Mouse (Mus musculus) retina, postnatal 7 days (tissue): ENCODE data around the gene Ipo11.
"Not testable (repeated sequence)": the region's sequence is repeated elsewhere in the genome, so short reads cannot be mapped to it uniquely, and the experiment has no call there.

ENCODE experiments used
- DNase-seq: peaks from one replicate; pipeline ENCODE4 v3.0.0-alpha.2; 2012; ENCODE audit warnings: low read depth, low spot score

Gene Ipo11

GRCm38 (mm10) chr13:106936256-106937137, at the start of gene Ipo11:
Ipo11 (minus strand) TSS chr13:106936958.
- DNase-seq, result peak; percentile 95

- DNase-seq, result no peak
Observed at GRCm38 (mm10) chr13:106961496-106961895, 24.7 kb upstream of the Ipo11 start.

- no peak for DNase-seq
Observed at GRCm38 (mm10) chr13:106960557-106960956, 23.8 kb upstream of the Ipo11 start.

GRCm38 (mm10) chr13:106958286-106958685, 21.5 kb upstream of the Ipo11 start:
- no peak for DNase-seq

GRCm38 (mm10) chr13:106957554-106957953, 20.8 kb upstream of the Ipo11 start:
- no peak for DNase-seq

- DNase-seq, result no peak
Observed at GRCm38 (mm10) chr13:106954880-106955279, 18.1 kb upstream of the Ipo11 start.

GRCm38 (mm10) chr13:106947583-106947982, 10.8 kb upstream of the Ipo11 start:
- no peak for DNase-seq

- DNase-seq, result peak; percentile 83
Observed at GRCm38 (mm10) chr13:106946594-106947540, 10.1 kb upstream of the Ipo11 start, which contains the start of gene Dimt1. Dimt1 (plus strand) TSS chr13:106947127.

- no peak for DNase-seq
Observed at GRCm38 (mm10) chr13:106945518-106945917, 8.8 kb upstream of the Ipo11 start.

- DNase-seq, result no peak
Observed at GRCm38 (mm10) chr13:106942721-106943120, 6.0 kb upstream of the Ipo11 start.

- DNase-seq, result no peak
Observed at GRCm38 (mm10) chr13:106941211-106941976, 4.6 kb upstream of the Ipo11 start.

GRCm38 (mm10) chr13:106937138-106937472, 347 bp upstream of the Ipo11 start:
- DNase-seq, result no peak

GRCm38 (mm10) chr13:106935871-106936255, 895 bp downstream of the Ipo11 start:
- no peak for DNase-seq

GRCm38 (mm10) chr13:106929201-106929600, 7.6 kb downstream of the Ipo11 start:
- DNase-seq, result no peak

GRCm38 (mm10) chr13:106928296-106928695, 8.5 kb downstream of the Ipo11 start:
- no peak for DNase-seq

GRCm38 (mm10) chr13:106925921-106926320, 10.8 kb downstream of the Ipo11 start:
- DNase-seq, result not testable (repeated sequence)

- DNase-seq, result peak; percentile 21
Observed at GRCm38 (mm10) chr13:106918322-106919050, 18.3 kb downstream of the Ipo11 start.

- no peak for DNase-seq
Observed at GRCm38 (mm10) chr13:106913125-106913736, 23.5 kb downstream of the Ipo11 start.

GRCm38 (mm10) chr13:106910096-106910495, 26.7 kb downstream of the Ipo11 start:
- no peak for DNase-seq

GRCm38 (mm10) chr13:106907273-106907672, 29.5 kb downstream of the Ipo11 start:
- DNase-seq, result no peak
